Mouse (Mus musculus) stomach, embryonic 15.5 days (tissue): ENCODE measurements at regions not wholly inside any gene's neighbourhood (a gene's known extent, or its start where the extent isn't known, plus 50 kb on each side); places are given as distances from the start of the nearest gene placed in this dataset.

ENCODE experiments used
- ATAC-seq: fragments of 200-750 bp; cut with Nextera tagmentation; 2 replicates; pipeline ENCODE4 v1.8.0; 2017; ENCODE audit warnings: low read depth, moderate number of reproducible peaks, moderate TSS enrichment; ENCODE audit not compliant: insufficient read depth, low FRiP score
- H3K27ac ChIP-seq: fragments of 300-500 bp; sonication (generic); 2 replicates; pipeline ENCODE4 v1.5.1; 2015; ENCODE audit warnings: mild to moderate bottlenecking, inconsistent platforms
- H3K27me3 ChIP-seq: fragments of 300-500 bp; sonication (generic); replicated peaks from 2 replicates; pipeline ENCODE4 v1.6.1; 2015; ENCODE audit warnings: inconsistent platforms
- H3K36me3 ChIP-seq: fragments of 300-500 bp; sonication (generic); 2 replicates; pipeline ENCODE4 v1.6.1; 2015; ENCODE audit warnings: inconsistent platforms
- H3K4me1 ChIP-seq: fragments of 300-500 bp; sonication (generic); 2 replicates; pipeline ENCODE4 v1.6.1; 2015; ENCODE audit warnings: inconsistent platforms
- H3K4me2 ChIP-seq: fragments of 300-500 bp; sonication (generic); 2 replicates; pipeline ENCODE4 v1.6.1; 2015; ENCODE audit warnings: mild to moderate bottlenecking, inconsistent platforms
- H3K4me3 ChIP-seq: fragments of 300-500 bp; sonication (generic); replicated peaks from 2 replicates; pipeline ENCODE4 v1.5.1; 2015; ENCODE audit warnings: inconsistent platforms
- H3K9ac ChIP-seq: fragments of 300-500 bp; sonication (generic); 2 replicates; pipeline ENCODE4 v1.6.1; 2015; ENCODE audit warnings: inconsistent platforms
- H3K9me3 ChIP-seq: fragments of 300-500 bp; sonication (generic); 2 replicates; pipeline ENCODE4 v1.6.1; 2016; ENCODE audit warnings: inconsistent platforms
- WGBS: fragments of 180-500 bp; shearing (Covaris S2); methylation state at CpG from one replicate; pipeline ENCODE4 v1.1.7; 2015; 5-methylcytosine and 5-hydroxymethylcytosine counted together

- H3K4me1 ChIP-seq, result no peaks in the 10 kb centered on the region
- 82% methylated on average over 4 of the region's 4 CpGs for WGBS
- H3K9ac ChIP-seq, result no peak overlapping the region
- H3K27ac ChIP-seq, result no peak overlapping the region
- H3K4me2 ChIP-seq, result no peak overlapping the region
- H3K27me3 ChIP-seq, result no peaks in the 10 kb centered on the region
- no peak overlapping the region for H3K4me3 ChIP-seq
- no peaks in the 10 kb centered on the region for H3K9me3 ChIP-seq
- H3K36me3 ChIP-seq, result no peaks in the 10 kb centered on the region
- no peak for ATAC-seq
Measured at GRCm38 (mm10) chr17:9328886-9329455, 92.9 kb upstream of the Gm17728 start.

- H3K4me3 ChIP-seq, result no peak overlapping the region
- 86% methylated on average over 5 of the region's 5 CpGs for WGBS
Measured at GRCm38 (mm10) chr17:9357572-9358159, 64.2 kb upstream of the Gm17728 start.

More at GRCm38 (mm10) chr17:9357572-9358159, 64.2 kb upstream of the Gm17728 start:
- no peak overlapping the region for H3K27ac ChIP-seq
- H3K9ac ChIP-seq, result no peak overlapping the region
- ATAC-seq, result no peak
- no peaks in the 10 kb centered on the region for H3K36me3 ChIP-seq
- H3K9me3 ChIP-seq, result no peaks in the 10 kb centered on the region
- no peak overlapping the region for H3K4me2 ChIP-seq
- H3K4me1 ChIP-seq, result no peaks in the 10 kb centered on the region
- no peaks in the 10 kb centered on the region for H3K27me3 ChIP-seq
